Mouse (Mus musculus): ENCODE measurements around the gene Akt1s1. TPM values are rescaled to one million over a fixed set of nuclear protein-coding genes. Genes with fewer than 3 reads are reported as not detected.
A peak's percentile ranks its signal among the peaks of the same experiment; 100 is the strongest.

Gene Akt1s1
- polyA plus RNA-seq, 1 experiment: 84.2 TPM

DNA sequence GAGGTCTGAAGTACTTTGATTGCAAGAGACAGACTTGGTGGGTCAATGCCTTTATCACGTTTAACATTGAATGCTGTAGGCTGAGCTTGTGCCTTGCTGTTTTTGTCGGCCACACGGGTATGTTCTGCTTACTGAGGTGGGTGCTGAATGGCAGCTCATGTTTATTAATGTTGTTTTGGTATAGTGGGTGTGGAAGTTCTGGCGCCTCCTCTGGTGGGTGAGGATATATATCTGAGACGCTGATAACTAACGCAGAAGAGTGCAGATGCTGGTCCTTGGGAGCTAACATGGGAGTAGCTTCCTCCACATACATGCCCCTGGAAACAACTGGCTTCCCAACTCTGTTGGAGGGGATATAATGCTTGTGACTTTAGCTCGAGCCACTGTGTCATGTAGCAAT lies 25.4 kb upstream of the Akt1s1 start:
- Histone ChIP-seq H3K27ac (ENCODE audit: insufficient read depth, low read length) (no peak overlapping the region), H3K4me3 (ENCODE audit: insufficient read depth, low read length) (no peak overlapping the region), H3K4me1 (ENCODE audit: control insufficient read depth, insufficient read depth, low read length) (peaks cover 29% of the 10 kb centered on the region)
- TF ChIP-seq POLR2A (IDR thresholded peaks at IDR 0.05; ENCODE audit: low read depth, low read length): no peak
- TF ChIP-seq CTCF (IDR thresholded peaks at IDR 0.05; ENCODE audit: borderline replicate concordance, insufficient read depth, low read length): no peak

GRCm38 (mm10) chr7:44824872-44825271 lies 23.9 kb upstream of the Akt1s1 start:
- Histone ChIP-seq H3K4me3 (ENCODE audit: insufficient read depth, low read length) (no peak overlapping the region), H3K27ac (ENCODE audit: insufficient read depth, low read length) (no peak overlapping the region), H3K4me1 (ENCODE audit: control insufficient read depth, insufficient read depth, low read length) (peaks cover 24% of the 10 kb centered on the region)
- TF ChIP-seq POLR2A (IDR thresholded peaks at IDR 0.05; ENCODE audit: low read depth, low read length) (no peak), CTCF (IDR thresholded peaks at IDR 0.05; ENCODE audit: borderline replicate concordance, insufficient read depth, low read length) (peak; percentile 44; the same call in 1 of the 2 replicates)

- H3K27ac ChIP-seq (ENCODE audit: insufficient read depth, low read length): no peak overlapping the region; the same call in 1 of the 2 replicates
- TF ChIP-seq CTCF (IDR thresholded peaks at IDR 0.05; ENCODE audit: borderline replicate concordance, insufficient read depth, low read length): no peak
- TF ChIP-seq POLR2A (IDR thresholded peaks at IDR 0.05; ENCODE audit: low read depth, low read length): no peak
- H3K4me1 ChIP-seq (ENCODE audit: control insufficient read depth, insufficient read depth, low read length): peaks cover 15% of the 10 kb centered on the region
- no peak overlapping the region for H3K4me3 ChIP-seq (ENCODE audit: insufficient read depth, low read length)
Measured at GRCm38 (mm10) chr7:44826771-44827170, 22.0 kb upstream of the Akt1s1 start.

- H3K4me1 ChIP-seq (ENCODE audit: control insufficient read depth, insufficient read depth, low read length): peaks cover 15% of the 10 kb centered on the region
- no peak overlapping the region for H3K27ac ChIP-seq (ENCODE audit: insufficient read depth, low read length)
- H3K4me3 ChIP-seq (ENCODE audit: insufficient read depth, low read length): no peak overlapping the region
- TF ChIP-seq POLR2A (IDR thresholded peaks at IDR 0.05; ENCODE audit: low read depth, low read length): no peak
- no peak for TF ChIP-seq CTCF (IDR thresholded peaks at IDR 0.05; ENCODE audit: borderline replicate concordance, insufficient read depth, low read length)
Measured at GRCm38 (mm10) chr7:44828706-44829105, 20.1 kb upstream of the Akt1s1 start.

- H3K27ac ChIP-seq (ENCODE audit: insufficient read depth, low read length): no peak overlapping the region; the same call in 1 of the 2 replicates
- TF ChIP-seq CTCF (IDR thresholded peaks at IDR 0.05; ENCODE audit: borderline replicate concordance, insufficient read depth, low read length) (no peak), POLR2A (IDR thresholded peaks at IDR 0.05; ENCODE audit: low read depth, low read length) (no peak)
Measured at GRCm38 (mm10) chr7:44832763-44833162, 16.0 kb upstream of the Akt1s1 start.

GRCm38 (mm10) chr7:44835373-44836015 lies 13.3 kb upstream of the Akt1s1 start:
- TF ChIP-seq POLR2A (IDR thresholded peaks at IDR 0.05; ENCODE audit: low read depth, low read length) (no peak), CTCF (IDR thresholded peaks at IDR 0.05; ENCODE audit: borderline replicate concordance, insufficient read depth, low read length) (no peak)
- Histone ChIP-seq H3K4me3 (ENCODE audit: insufficient read depth, low read length) (no peak overlapping the region), H3K4me1 (ENCODE audit: control insufficient read depth, insufficient read depth, low read length) (no peaks in the 10 kb centered on the region), H3K27ac (ENCODE audit: insufficient read depth, low read length) (no peak overlapping the region)

More at GRCm38 (mm10) chr7:44832763-44833162, 16.0 kb upstream of the Akt1s1 start:
- Histone ChIP-seq H3K4me3 (ENCODE audit: insufficient read depth, low read length) (no peak overlapping the region), H3K4me1 (ENCODE audit: control insufficient read depth, insufficient read depth, low read length) (no peaks in the 10 kb centered on the region)

GRCm38 (mm10) chr7:44836016-44836404 lies 12.8 kb upstream of the Akt1s1 start:
- no peak overlapping the region for H3K27ac ChIP-seq (ENCODE audit: insufficient read depth, low read length)
- no peaks in the 10 kb centered on the region for H3K4me1 ChIP-seq (ENCODE audit: control insufficient read depth, insufficient read depth, low read length)
- no peak overlapping the region for H3K4me3 ChIP-seq (ENCODE audit: insufficient read depth, low read length)
- TF ChIP-seq POLR2A (IDR thresholded peaks at IDR 0.05; ENCODE audit: low read depth, low read length): no peak
- no peak for TF ChIP-seq CTCF (IDR thresholded peaks at IDR 0.05; ENCODE audit: borderline replicate concordance, insufficient read depth, low read length)

- no peaks in the 10 kb centered on the region for H3K4me1 ChIP-seq (ENCODE audit: control insufficient read depth, insufficient read depth, low read length)
- no peak overlapping the region for H3K4me3 ChIP-seq (ENCODE audit: insufficient read depth, low read length)
- TF ChIP-seq POLR2A (IDR thresholded peaks at IDR 0.05; ENCODE audit: low read depth, low read length): no peak
- no peak for TF ChIP-seq CTCF (IDR thresholded peaks at IDR 0.05; ENCODE audit: borderline replicate concordance, insufficient read depth, low read length)
- H3K27ac ChIP-seq (ENCODE audit: insufficient read depth, low read length): no peak overlapping the region
Measured at GRCm38 (mm10) chr7:44836423-44837053, 12.3 kb upstream of the Akt1s1 start.

DNA sequence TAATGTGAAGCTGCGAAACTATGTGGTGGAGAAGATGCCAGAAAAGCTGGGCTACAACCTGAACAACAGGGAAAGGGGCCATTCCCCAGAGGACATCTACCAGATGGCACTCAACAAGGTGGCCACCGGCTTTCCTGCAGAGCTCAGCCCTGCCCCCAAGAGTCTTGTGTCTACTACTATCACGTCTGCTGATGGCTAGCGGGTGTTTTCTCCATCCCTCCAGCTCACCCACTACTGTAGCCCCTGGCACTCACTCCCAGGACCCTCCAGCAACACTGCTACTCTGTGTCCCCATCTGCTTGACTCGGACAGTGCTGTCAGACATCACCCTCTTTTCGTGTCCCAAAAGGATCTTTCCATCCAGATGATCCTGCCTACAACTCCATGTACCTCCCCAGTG lies 10.7 kb upstream of the Akt1s1 start:
- TF ChIP-seq CTCF (IDR thresholded peaks at IDR 0.05; ENCODE audit: borderline replicate concordance, insufficient read depth, low read length) (no peak), POLR2A (IDR thresholded peaks at IDR 0.05; ENCODE audit: low read depth, low read length) (no peak)
- Histone ChIP-seq H3K4me1 (ENCODE audit: control insufficient read depth, insufficient read depth, low read length) (no peaks in the 10 kb centered on the region), H3K27ac (ENCODE audit: insufficient read depth, low read length) (no peak overlapping the region), H3K4me3 (ENCODE audit: insufficient read depth, low read length) (no peak overlapping the region)

- H3K4me3 ChIP-seq (ENCODE audit: insufficient read depth, low read length): no peak overlapping the region
- H3K27ac ChIP-seq (ENCODE audit: insufficient read depth, low read length): no peak overlapping the region
- H3K4me1 ChIP-seq (ENCODE audit: control insufficient read depth, insufficient read depth, low read length): no peaks in the 10 kb centered on the region
- TF ChIP-seq POLR2A (IDR thresholded peaks at IDR 0.05; ENCODE audit: low read depth, low read length) (no peak), CTCF (IDR thresholded peaks at IDR 0.05; ENCODE audit: borderline replicate concordance, insufficient read depth, low read length) (no peak)
Measured at GRCm38 (mm10) chr7:44839171-44839490, 9.7 kb upstream of the Akt1s1 start.

All from embryonic fibroblast, embryonic 13.5 days (primary cell).